Mouse (Mus musculus) gastrocnemius, postnatal 36 days (tissue): Measurements from ENCODE around the gene Cx3cl1. TPM values are rescaled to one million over a fixed set of nuclear protein-coding genes. Genes with fewer than 3 reads are reported as not detected.

ENCODE experiments used
- DNase-seq, 2 experiments: peaks; one replicate each; pipeline ENCODE4 v3.0.0; 2022
- intact Hi-C: fragments of 180-260 bp; cut with DNase I; formaldehyde crosslinking; loops from one replicate; pipeline ENCODE4 v1.15.1; 2025
- long read RNA-seq, 2 experiments: library from polyadenylated mRNA; stranded (forward); transcript quantifications; one replicate each; pipeline ENCODE4 v2.0.0; 2021
- total RNA-seq, 2 experiments: library from RNA; stranded (reverse); gene quantifications; 2 replicates each; pipeline ENCODE4 v1.2.3; 2021

The Cx3cl1 gene
- total RNA-seq: 1 to 10 TPM in 1 of 2 experiments, under 1 TPM in 1; 0.52 to 1.6 TPM
- long read RNA-seq, experiment 1, partial matches to known transcripts: 0 of 1 reads
- long read RNA-seq, experiment 1, other reads (novel, unspliced or antisense): 1 of 1 reads
- long read RNA-seq, experiment 2, partial matches to known transcripts: 0 of 1 reads
- long read RNA-seq, experiment 2, other reads (novel, unspliced or antisense): 1 of 1 reads

GRCm38 (mm10) chr8:94771941-94772670 lies at the start of gene Cx3cl1:
Gene Cx3cl1, plus strand, starts transcription at chr8:94772009.
- intact Hi-C loops: no loop called here
- DNase-seq: peak; percentile 49 to 56

GRCm38 (mm10) chr8:94725998-94726397 lies 45.8 kb upstream of the Cx3cl1 start:
- no peak for DNase-seq
- intact Hi-C loops: no loop called here

GRCm38 (mm10) chr8:94729301-94729700 lies 42.5 kb upstream of the Cx3cl1 start:
- intact Hi-C loops: no loop called here
- no peak for DNase-seq

DNA sequence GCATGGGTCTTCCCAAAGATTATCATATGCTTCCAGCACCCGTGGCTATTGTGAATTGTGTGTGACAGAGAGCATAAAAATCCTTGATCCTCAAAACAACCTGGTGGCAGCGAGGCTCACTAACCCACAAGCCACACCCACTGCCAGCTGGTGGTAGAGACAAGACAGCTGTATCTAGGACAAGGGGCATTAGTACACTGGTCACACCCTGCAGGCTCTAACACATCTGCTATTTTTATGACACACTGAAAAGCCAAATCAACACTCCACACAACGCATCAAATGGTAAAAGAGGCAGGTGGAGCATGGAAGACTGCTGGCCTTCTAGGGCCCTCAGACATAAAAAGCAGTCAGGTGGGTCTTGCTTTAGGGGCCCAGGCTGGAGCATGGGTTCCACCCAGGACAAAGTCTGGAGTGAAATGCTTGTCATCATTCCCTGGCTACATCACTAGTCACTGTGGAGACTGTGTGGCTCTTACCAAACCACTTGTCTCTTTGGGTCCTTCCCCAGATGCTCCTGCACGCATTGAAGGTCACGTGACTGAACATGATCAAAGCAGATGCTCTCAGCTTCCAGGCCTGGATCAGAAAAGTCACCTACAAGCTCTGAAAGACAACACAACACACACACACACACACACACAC lies 37.9 kb upstream of the Cx3cl1 start:
- intact Hi-C loops: no loop called here
- no peak for DNase-seq

DNA sequence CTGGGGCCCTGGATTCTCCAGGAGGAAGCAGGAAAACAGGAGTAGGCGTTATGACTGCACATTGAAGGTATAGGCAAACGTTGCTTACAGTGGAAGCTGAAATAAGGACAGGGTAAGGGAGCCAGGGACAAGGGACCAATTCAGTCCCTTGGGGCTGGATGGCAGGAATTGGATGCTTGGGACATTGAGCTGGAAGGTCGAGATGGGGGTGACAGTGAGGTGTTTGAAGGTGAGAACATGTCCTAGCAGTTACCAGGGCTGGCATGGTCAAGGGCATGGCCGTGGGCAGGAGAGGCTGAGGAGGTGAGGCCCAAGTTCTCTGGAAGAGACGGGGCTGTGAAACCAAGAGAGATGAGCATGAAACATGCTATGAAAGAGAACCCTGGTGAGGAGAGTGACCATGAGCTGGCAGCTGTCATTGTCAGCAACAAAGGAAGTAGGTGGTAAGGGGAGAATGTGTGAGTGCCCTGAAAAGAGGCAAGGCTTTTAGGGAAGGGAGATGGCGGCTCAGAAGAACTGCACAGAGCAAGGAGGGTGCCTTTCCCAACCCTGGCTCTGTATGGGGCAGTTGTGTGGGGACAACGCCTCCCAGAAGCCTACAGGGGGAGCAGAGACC lies 37.0 kb upstream of the Cx3cl1 start:
- DNase-seq: no peak
- intact Hi-C loops: no loop called here

GRCm38 (mm10) chr8:94735426-94736094 lies 36.2 kb upstream of the Cx3cl1 start:
- intact Hi-C loops: no loop called here
- no peak for DNase-seq

- intact Hi-C loops: no loop called here
- no peak for DNase-seq
These were observed 32.0 kb upstream of the Cx3cl1 start for GRCm38 (mm10) chr8:94739829-94740228.

DNA sequence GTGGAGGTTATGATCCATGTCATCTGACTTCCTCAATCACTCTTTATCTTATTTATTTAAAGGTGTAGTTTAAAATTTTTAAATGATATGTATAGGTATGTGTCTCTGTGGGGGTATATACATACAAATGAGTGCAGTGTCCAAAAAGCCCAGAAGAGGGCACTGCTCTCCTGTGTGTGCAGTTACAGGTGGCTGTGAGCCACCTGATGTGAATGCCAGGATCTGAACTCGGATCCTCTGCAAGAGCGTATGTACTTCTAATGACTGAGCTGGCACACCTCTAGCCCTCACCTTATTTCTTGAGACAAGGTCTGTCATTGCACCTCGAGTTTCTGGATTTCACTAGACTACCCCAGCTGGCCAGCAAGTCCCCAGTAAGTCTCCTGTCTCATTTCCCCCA lies 31.2 kb upstream of the Cx3cl1 start:
- DNase-seq: no peak
- intact Hi-C loops: no loop called here

GRCm38 (mm10) chr8:94741726-94742125 lies 30.1 kb upstream of the Cx3cl1 start:
- DNase-seq: no peak
- intact Hi-C loops: no loop called here

DNA sequence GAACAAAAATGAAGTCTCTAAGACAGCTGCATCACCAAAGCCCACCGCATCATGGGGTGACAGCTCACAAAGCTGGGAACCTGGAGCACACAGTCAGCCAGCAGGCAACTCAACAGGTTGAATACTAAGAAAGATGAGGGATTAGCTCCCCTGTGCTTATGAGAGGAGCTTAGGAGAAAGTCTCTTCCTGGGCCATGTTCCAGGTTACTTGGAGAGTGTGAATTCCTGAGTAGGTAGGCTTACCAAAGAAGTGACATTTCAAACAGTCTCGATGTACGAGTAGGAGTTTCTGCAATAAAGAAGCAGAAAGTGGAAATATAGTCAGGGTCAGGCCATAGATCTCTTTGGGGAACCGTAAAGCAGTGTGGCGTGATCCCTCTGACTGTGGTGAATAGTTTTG lies 27.3 kb upstream of the Cx3cl1 start:
- intact Hi-C loops: no loop called here
- no peak for DNase-seq

GRCm38 (mm10) chr8:94744972-94745371 lies 26.8 kb upstream of the Cx3cl1 start:
- no peak for DNase-seq
- intact Hi-C loops: no loop called here

DNA sequence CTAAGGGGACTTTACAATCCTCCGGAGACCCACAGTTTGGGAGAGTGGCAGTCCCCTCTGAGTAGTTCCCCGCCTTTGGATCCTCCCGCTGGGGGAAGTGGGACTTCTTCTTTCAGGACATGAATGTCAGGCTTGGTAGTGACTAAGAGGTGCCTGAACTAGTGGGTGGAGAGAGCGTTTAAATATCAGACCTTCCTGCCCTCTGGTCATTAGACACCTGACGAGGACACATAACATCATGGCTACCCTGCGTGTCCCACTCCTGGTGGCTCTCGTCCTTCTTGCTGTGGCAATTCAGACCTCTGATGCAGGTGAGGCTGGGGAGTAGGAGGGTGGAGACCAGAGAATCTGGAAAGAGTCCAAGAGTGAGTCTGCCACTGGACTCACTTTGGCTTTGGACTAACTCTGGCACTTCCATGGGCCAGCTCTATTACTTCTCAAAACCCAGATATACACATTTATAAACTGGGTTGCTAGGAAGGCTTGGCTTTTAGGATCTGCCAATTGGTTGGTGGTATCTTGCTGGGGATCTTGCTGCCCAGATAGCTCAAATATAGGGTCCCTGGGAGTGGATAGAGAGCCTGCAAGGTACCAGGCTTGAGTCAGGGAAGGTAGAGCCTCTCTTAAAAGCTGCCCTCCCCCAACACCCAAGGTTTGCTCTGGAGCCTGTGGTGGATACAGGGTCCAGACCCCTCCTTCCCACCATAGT lies 26.2 kb upstream of the Cx3cl1 start, which contains the start of gene Ccl22:
Ccl22 (plus strand) TSS at position 115 of the 709 bp plus-strand sequence.
- DNase-seq: no peak
- intact Hi-C loops: no loop called here

DNA sequence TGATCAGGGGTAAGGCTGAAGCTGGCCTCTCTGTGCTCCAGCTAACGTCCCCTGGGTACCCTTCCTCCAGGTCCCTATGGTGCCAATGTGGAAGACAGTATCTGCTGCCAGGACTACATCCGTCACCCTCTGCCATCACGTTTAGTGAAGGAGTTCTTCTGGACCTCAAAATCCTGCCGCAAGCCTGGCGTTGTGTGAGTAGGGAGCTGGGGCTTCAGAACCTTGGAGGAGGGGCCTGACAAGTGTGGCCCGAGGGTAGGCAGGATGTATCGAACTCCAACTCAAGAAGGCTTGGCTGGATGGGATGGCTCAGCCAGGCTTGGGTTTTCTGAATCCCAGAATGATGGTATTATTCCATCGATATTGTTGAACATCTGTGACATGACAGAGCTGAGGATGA lies 25.0 kb upstream of the Cx3cl1 start:
- DNase-seq: no peak
- intact Hi-C loops: no loop called here

DNA sequence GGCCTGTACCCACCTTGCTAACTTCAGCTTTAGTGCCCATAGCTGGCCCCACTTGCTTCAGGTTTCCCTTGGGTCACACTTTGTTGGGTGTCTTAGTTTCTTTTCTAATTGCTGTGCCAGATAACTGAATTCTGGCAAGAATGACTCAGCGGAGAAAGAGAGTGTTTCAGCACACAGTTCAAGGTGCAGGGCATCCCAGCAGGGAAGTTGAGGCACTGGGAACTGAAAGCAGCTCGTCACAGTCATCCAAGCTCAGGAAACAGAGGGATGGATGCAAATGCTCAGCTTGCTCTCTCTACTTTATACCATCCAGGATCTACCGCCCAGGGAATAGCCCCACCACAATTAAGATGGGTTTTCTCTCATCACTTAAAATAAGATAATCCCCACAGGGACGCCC lies 23.4 kb upstream of the Cx3cl1 start:
- no peak for DNase-seq
- intact Hi-C loops: no loop called here

DNA sequence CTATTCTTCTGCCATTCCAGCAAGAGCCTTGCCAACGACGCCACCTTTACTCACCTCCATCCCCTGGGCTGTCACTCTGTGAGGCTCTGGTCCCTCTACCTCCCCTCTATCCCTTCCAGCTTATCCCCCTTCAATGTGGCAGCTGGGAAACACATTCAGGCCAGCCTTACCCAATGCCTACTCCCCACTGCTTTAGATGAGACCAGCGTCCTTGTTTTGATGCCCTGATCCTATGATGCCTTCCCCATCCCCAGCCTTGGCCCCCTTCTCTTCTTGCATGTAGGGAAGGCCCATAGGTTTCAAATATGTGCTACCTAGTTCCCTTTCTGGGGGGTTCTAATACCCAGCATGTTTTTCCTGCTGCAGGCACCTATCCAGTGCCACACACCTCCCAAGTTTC lies 21.9 kb upstream of the Cx3cl1 start:
- DNase-seq: no peak
- intact Hi-C loops: no loop called here

- no peak for DNase-seq
- intact Hi-C loops: no loop called here
These were observed 20.6 kb upstream of the Cx3cl1 start for GRCm38 (mm10) chr8:94751023-94751849.

DNA sequence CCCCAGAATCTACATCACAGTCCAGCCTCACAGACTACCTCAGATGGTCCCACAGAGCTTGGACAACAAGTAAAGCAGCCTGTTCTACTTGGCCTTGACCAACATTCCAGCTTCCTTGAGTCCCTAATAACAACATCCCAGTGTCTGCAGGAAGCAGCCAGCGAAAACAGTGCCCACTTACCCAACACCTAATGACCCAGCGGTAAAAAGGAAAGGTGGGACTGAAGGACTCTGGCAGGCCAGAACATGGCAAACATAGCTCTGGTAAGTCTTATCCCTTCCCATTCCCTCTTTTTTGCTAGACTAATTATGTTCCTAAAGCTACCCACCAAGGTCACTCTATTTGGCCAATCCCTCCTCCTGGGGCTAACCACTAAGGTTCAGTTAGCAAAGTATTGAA lies 17.8 kb upstream of the Cx3cl1 start:
- DNase-seq: no peak
- intact Hi-C loops: no loop called here

DNA sequence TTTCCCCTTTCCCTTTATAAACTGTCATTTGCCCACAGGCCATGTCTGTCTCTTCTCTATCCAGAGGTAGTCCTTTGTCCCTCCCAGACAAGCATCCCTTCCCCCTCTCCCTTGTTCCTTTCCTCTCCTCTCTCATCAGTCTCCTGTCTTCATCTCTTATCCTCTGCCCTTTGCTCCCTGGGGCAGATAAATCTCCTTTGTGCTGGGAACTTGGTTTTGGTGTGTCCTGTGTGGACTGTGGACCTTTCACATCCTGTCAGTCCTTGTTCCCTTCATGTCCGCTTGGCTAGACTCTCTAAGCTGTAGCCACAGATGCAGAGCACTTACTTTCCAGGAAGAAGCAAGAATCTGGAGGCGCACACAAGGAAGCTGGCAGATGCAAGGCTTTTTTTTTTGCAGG lies 17.3 kb upstream of the Cx3cl1 start:
- DNase-seq: no peak
- intact Hi-C loops: no loop called here

GRCm38 (mm10) chr8:94767035-94767434 lies 4.8 kb upstream of the Cx3cl1 start:
- intact Hi-C loops: no loop called here
- no peak for DNase-seq
